Mouse (Mus musculus): ENCODE results near the gene Rnaseh2a.

DNA sequence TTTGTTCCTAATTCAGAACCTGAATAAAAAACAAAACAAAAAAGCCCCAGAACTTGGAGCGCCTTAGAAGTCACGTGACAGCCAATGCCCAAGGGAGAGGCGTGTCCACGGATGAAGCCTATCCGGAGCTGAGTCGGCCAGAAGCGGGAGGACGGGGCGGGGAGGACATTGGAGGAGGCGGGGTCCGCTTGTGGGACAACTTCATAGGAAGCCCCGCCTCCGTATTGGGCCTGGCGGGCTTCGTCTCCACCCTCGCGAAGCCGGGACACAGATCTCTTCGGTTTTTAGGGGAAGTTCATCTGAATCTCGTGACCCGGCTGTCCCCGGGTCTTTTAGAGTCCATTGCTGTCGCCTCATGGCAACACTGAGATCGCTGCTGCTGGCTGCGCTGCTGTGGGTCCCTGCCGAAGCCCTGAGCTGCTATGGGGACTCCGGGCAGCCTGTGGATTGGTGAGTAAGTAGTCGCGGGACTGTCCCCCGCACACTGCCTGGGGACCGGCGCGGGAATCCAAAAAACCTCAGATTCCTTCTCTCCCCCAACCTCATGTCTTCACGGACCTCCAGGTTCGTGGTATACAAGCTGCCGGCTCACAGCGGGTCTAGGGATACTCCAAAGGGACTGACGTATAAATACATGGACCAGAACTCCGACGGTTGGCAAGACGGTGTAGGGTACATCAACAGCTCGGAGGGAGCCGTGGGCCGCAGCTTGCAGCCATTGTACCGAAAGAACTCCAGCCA is 61.0 kb downstream of the Rnaseh2a start, which contains the start of gene Dnase2a:
- TF ChIP-seq POLR2A (IDR thresholded peaks at IDR 0.05; ENCODE audit: control insufficient read depth, low read depth, low read length) (no peak), CTCF (IDR thresholded peaks at IDR 0.05; ENCODE audit: control insufficient read depth, insufficient read depth, insufficient replicate concordance, low read depth, low read length) (no peak)
